Comparison of ENCODE assay signal across 8 mouse cellular contexts in the genomic region with DNA sequence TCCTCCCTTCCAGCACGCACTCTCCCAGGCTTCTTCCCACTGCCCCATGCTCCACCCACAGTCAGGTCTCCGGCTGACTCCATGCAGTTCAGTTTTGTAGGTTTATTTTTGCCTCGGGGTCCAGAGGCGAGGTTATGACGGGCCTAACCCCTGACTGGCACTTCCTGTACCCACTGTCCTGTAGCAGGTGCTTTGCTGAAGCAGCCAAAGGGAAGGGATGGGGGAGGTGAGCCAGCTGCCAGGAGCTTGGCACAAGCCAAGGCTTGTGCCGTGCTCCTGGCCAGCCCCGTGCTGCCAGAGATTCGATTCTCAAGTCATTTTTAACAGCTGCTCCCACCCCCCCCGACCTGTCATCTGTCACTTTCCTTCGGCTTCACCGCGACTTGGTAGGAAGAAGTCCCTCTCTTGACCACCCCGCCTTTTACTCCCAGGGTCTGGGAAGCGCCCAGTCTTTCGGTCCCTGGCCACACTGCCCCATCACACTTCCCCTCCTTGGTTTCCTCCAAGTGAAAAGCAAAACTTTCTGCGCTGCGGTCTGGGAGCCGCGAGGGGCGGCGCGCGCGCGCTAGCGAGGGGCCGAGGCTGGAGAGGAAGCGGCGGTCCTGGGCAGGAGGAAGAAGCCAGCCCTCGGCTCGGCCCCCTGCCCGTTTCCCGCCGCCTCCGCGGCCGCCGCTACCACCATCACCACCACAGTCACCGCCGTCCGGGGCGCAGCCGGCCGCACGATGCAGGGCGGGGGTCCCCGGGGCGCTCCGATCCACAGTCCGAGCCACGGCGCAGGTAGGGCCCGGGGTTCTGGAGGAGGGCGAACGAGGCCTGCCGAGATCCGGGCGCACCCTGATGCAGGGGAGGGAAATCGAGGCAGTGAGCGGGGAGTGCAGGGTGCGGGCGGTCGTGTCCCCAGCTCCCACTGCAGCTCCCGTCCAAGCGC. TPM values are rescaled to one million over a fixed set of nuclear protein-coding genes. Genes with fewer than 3 reads are reported as not detected.
DNase-seq lines count a peak whose midpoint lies in the region; ATAC-seq and TF ChIP-seq lines count a peak whose summit lies in the region.

A gene (plus strand): TSS at position 691 of the 931 bp plus-strand sequence.

- no peaks in the 10 kb centered on the region for H3K36me3 ChIP-seq in hindbrain, embryonic 13.5 days
- H3K36me3 ChIP-seq in limb, embryonic 15.5 days, result no peaks in the 10 kb centered on the region
- no peaks in the 10 kb centered on the region for H3K36me3 ChIP-seq in midbrain, embryonic 14.5 days (ENCODE audit: control insufficient read depth, insufficient read depth, low read length)

- peak within 1 kb of the TSS; percentile 81 for H3K4me3 ChIP-seq in gastrocnemius, adult 2 months
- H3K4me3 ChIP-seq in hindbrain, embryonic 13.5 days, result peak within 1 kb of the TSS; percentile 64
- peak within 1 kb of the TSS; percentile 70 for H3K4me3 ChIP-seq in limb, embryonic 15.5 days
- peak within 1 kb of the TSS; percentile 51 for H3K4me3 ChIP-seq in midbrain, embryonic 14.5 days (replicated peaks; ENCODE audit: low read depth, low read length)

- H3K4me2 ChIP-seq in hindbrain, embryonic 13.5 days, result peak within 1 kb of the TSS; percentile 96
- peak within 1 kb of the TSS; percentile 96 for H3K4me2 ChIP-seq in limb, embryonic 15.5 days
- H3K4me2 ChIP-seq in midbrain, embryonic 14.5 days (ENCODE audit: low read length), result peak within 1 kb of the TSS; percentile 84

- no peak for TF ChIP-seq CTCF in brain, embryonic 14.5 days (IDR thresholded peaks at IDR 0.05; ENCODE audit: borderline replicate concordance, extremely low read depth, insufficient read depth, insufficient read length)
- TF ChIP-seq CTCF in gastrocnemius, adult 2 months (IDR thresholded peaks at IDR 0.05), result no peak

- peak within 1 kb of the TSS; percentile 79 for H3K27ac ChIP-seq in gastrocnemius, adult 2 months
- peak within 1 kb of the TSS; percentile 74 for H3K27ac ChIP-seq in hindbrain, embryonic 13.5 days
- H3K27ac ChIP-seq in limb, embryonic 15.5 days, result peak within 1 kb of the TSS; percentile 65
- H3K27ac ChIP-seq in midbrain, embryonic 14.5 days (replicated peaks; ENCODE audit: low read depth, low read length), result peak within 1 kb of the TSS; percentile 45; the same call in 1 of the 2 replicates

- peak; percentile 16 for DNase-seq in ovary, postnatal 10 days (ENCODE audit: low spot score)
- DNase-seq in ovary, adult 18-20 months (ENCODE audit: low spot score), result no peak
- DNase-seq in brain, embryonic 14.5 days (ENCODE audit: low read depth), result peak; percentile 48
- DNase-seq in gastrocnemius, adult 2 months, result peak; percentile 64
- peak; percentile 57 for DNase-seq in midbrain, embryonic 14.5 days
- peak; percentile 16 for DNase-seq in yolk sac, embryonic 10.5 days (ENCODE audit: low spot score)

- H3K4me1 ChIP-seq in hindbrain, embryonic 13.5 days (replicated peaks), result peaks cover 17% of the 10 kb centered on the region
- peaks cover 19% of the 10 kb centered on the region for H3K4me1 ChIP-seq in limb, embryonic 15.5 days
- no peaks in the 10 kb centered on the region for H3K4me1 ChIP-seq in midbrain, embryonic 14.5 days (ENCODE audit: control insufficient read depth, insufficient read depth, low read length)

- peak; percentile 63 for ATAC-seq in hindbrain, embryonic 13.5 days (ENCODE audit: low FRiP score)
- ATAC-seq in limb, embryonic 15.5 days (ENCODE audit: insufficient number of reproducible peaks, low FRiP score, low TSS enrichment, low read depth), result no peak
- ATAC-seq in midbrain, embryonic 14.5 days (ENCODE audit: low FRiP score, low TSS enrichment), result no peak

- TF ChIP-seq POLR2A in brain, embryonic 14.5 days (IDR thresholded peaks at IDR 0.05; ENCODE audit: borderline replicate concordance, extremely low read depth, insufficient read depth, insufficient read length, poor library complexity, severe bottlenecking), result no peak

- H3K9ac ChIP-seq in hindbrain, embryonic 13.5 days, result peak within 1 kb of the TSS; percentile 82
- H3K9ac ChIP-seq in limb, embryonic 15.5 days, result peak within 1 kb of the TSS; percentile 77
- H3K9ac ChIP-seq in midbrain, embryonic 14.5 days (replicated peaks; ENCODE audit: low read length), result peak within 1 kb of the TSS; percentile 68

- H3K9me3 ChIP-seq in hindbrain, embryonic 13.5 days, result no peaks in the 10 kb centered on the region
- H3K9me3 ChIP-seq in limb, embryonic 15.5 days, result no peaks in the 10 kb centered on the region
- peaks cover 5% of the 10 kb centered on the region; the same call in 1 of the 2 replicates for H3K9me3 ChIP-seq in midbrain, embryonic 14.5 days (ENCODE audit: control insufficient read depth, low read length)

- H3K27me3 ChIP-seq in hindbrain, embryonic 13.5 days, result peaks cover 43% of the 10 kb centered on the region
- peaks cover 30% of the 10 kb centered on the region for H3K27me3 ChIP-seq in limb, embryonic 15.5 days
- peaks cover 36% of the 10 kb centered on the region for H3K27me3 ChIP-seq in midbrain, embryonic 14.5 days (ENCODE audit: control insufficient read depth, insufficient read depth, low read length)

- 3% methylated on average over 39 of the region's 65 CpGs for WGBS in hindbrain, embryonic 13.5 days
- 2% methylated on average over 62 of the region's 65 CpGs for WGBS in limb, embryonic 15.5 days
- WGBS in midbrain, embryonic 14.5 days, result 2% methylated on average over 65 of the region's 65 CpGs

- intact Hi-C loops in gastrocnemius, adult 2 months (cut with DNase I), result no loop called here

RNA-seq across cellular contexts. Expression of the gene that starts here (rescaled TPM):
- polyA plus RNA-seq in brain, embryonic 14.5 days (2012; rRNA removed), result 1.6 and 2.1 TPM in 2 replicates
- total RNA-seq in gastrocnemius, adult 2 months (2021), result 1 to 10 TPM in 1 of 2 experiments, under 1 TPM in 1; 0.84 to 1.3 TPM
- polyA plus RNA-seq in hindbrain, embryonic 13.5 days (2015; fragmentation: Nextera tagmentation; extraction: Ambion mirVana), result 1.3 and 2.1 TPM in 2 replicates
- polyA plus RNA-seq in limb, embryonic 15.5 days (2015; fragmentation: Nextera tagmentation; extraction: Ambion mirVana), result 2.3 TPM in 2 replicates
- 0.78 and 0.98 TPM in 2 replicates for polyA plus RNA-seq in midbrain, embryonic 14.5 days (2014; fragmentation: Nextera tagmentation; extraction: Ambion mirVana)

Comparison
In these comparisons a context has a peak if more than half of its experiments do, and no peak if none do; other contexts are left out.
1. Peak in DNase-seq, H3K4me3 ChIP-seq, H3K27ac ChIP-seq, H3K9ac ChIP-seq and H3K4me2 ChIP-seq in midbrain, embryonic 14.5 days; RNA of the gene not detected or under 1 TPM.